Mouse (Mus musculus) thymus, adult 2 months (tissue): Measurements from ENCODE around the gene Lamb3.

Source experiments
- CTCF ChIP-seq: fragments of 200-500 bp; IDR thresholded peaks from 2 replicates; pipeline ENCODE4 v1.5.1; 2012; ENCODE audit warnings: mild to moderate bottlenecking, control low read depth, low read length, moderate library complexity, borderline replicate concordance; ENCODE audit not compliant: control insufficient read depth, poor library complexity, insufficient read depth; ENCODE audit errors: extremely low read depth
- POLR2A ChIP-seq: fragments of 200-500 bp; IDR thresholded peaks from 2 replicates; pipeline ENCODE4 v1.6.1; 2012; ENCODE audit warnings: mild to moderate bottlenecking, low read length, control low read depth, moderate library complexity; ENCODE audit not compliant: control insufficient read depth, poor library complexity, insufficient read depth; ENCODE audit errors: extremely low read depth

GRCm38 (mm10) chr1:193263026-193263907 is 55.8 kb downstream of the Lamb3 start:
- no peak for TF ChIP-seq CTCF
- TF ChIP-seq POLR2A, result no peak
